Mouse (Mus musculus) neutrophil, adult 5-6 weeks (primary cell): ENCODE data around the gene Slc5a11. TPM values are rescaled to one million over a fixed set of nuclear protein-coding genes. Genes with fewer than 3 reads are reported as not detected.

ENCODE experiments used
- ATAC-seq: fragments of 151-379, 151-347 bp; 2 replicates; pipeline ENCODE4 v1.8.0; 2017; ENCODE audit warnings: mild to moderate bottlenecking, moderate TSS enrichment; ENCODE audit not compliant: insufficient number of reproducible peaks, poor library complexity, low FRiP score, severe bottlenecking; ENCODE audit errors: extremely low read depth
- total RNA-seq: library from RNA; stranded (forward); fragments of 200-1000 nt; gene quantifications from 2 replicates; pipeline ENCODE4 v1.2.3, GENCODE M21; 2017

Gene Slc5a11
- total RNA-seq, 1 experiment from 2014 or later, result 0.35 TPM

GRCm38 (mm10) chr7:123207561-123207960, 7.0 kb upstream of the Slc5a11 start:
- no peak for ATAC-seq

GRCm38 (mm10) chr7:123209864-123210263, 4.7 kb upstream of the Slc5a11 start:
- ATAC-seq, result no peak

GRCm38 (mm10) chr7:123211461-123211860, 3.1 kb upstream of the Slc5a11 start:
- no peak for ATAC-seq

GRCm38 (mm10) chr7:123212316-123212715, 2.3 kb upstream of the Slc5a11 start:
- no peak for ATAC-seq

- ATAC-seq, result no peak
Observed at GRCm38 (mm10) chr7:123215138-123215537, 558 bp downstream of the Slc5a11 start.

- no peak for ATAC-seq
Observed at GRCm38 (mm10) chr7:123217448-123218354, 3.1 kb downstream of the Slc5a11 start.

- no peak for ATAC-seq
Observed at GRCm38 (mm10) chr7:123218620-123219019, 4.0 kb downstream of the Slc5a11 start.

- no peak for ATAC-seq
Observed at GRCm38 (mm10) chr7:123219781-123220632, 5.4 kb downstream of the Slc5a11 start.

- no peak for ATAC-seq
Observed at GRCm38 (mm10) chr7:123220633-123220942, 6.0 kb downstream of the Slc5a11 start.

GRCm38 (mm10) chr7:123224076-123224475, 9.5 kb downstream of the Slc5a11 start:
- ATAC-seq, result no peak

- no peak for ATAC-seq
Observed at GRCm38 (mm10) chr7:123225159-123225558, 10.6 kb downstream of the Slc5a11 start.

GRCm38 (mm10) chr7:123235449-123235848, 20.9 kb downstream of the Slc5a11 start:
- ATAC-seq, result no peak

- no peak for ATAC-seq
Observed at GRCm38 (mm10) chr7:123238621-123239020, 24.0 kb downstream of the Slc5a11 start.

- no peak for ATAC-seq
Observed at GRCm38 (mm10) chr7:123240064-123240463, 25.5 kb downstream of the Slc5a11 start.

- ATAC-seq, result no peak
Observed at GRCm38 (mm10) chr7:123242241-123242640, 27.7 kb downstream of the Slc5a11 start.

GRCm38 (mm10) chr7:123244833-123245232, 30.3 kb downstream of the Slc5a11 start:
- no peak for ATAC-seq

GRCm38 (mm10) chr7:123246504-123247084, 32.0 kb downstream of the Slc5a11 start:
- ATAC-seq, result no peak

GRCm38 (mm10) chr7:123248166-123248565, 33.6 kb downstream of the Slc5a11 start:
- ATAC-seq, result no peak

GRCm38 (mm10) chr7:123251343-123251742, 36.8 kb downstream of the Slc5a11 start:
- no peak for ATAC-seq

GRCm38 (mm10) chr7:123253396-123253795, 38.8 kb downstream of the Slc5a11 start:
- no peak for ATAC-seq
